Mouse (Mus musculus) hindbrain, embryonic 10.5 days (tissue): ENCODE measurements at regions not wholly inside any gene's neighbourhood (a gene's known extent, or its start where the extent isn't known, plus 50 kb on each side); places are given as distances from the start of the nearest gene placed in this dataset.

Experiments used
- DNase-seq: peaks from one replicate; pipeline ENCODE4 v3.0.0-alpha.2; 2017; ENCODE audit warnings: low spot score
- H3K27ac ChIP-seq: fragments of 300-500 bp; sonication (generic); 2 replicates; pipeline ENCODE4 v1.5.1; 2016; ENCODE audit warnings: mild to moderate bottlenecking, moderate library complexity
- H3K27me3 ChIP-seq: fragments of 300-500 bp; sonication (generic); 2 replicates; pipeline ENCODE4 v1.6.1; 2016; ENCODE audit warnings: mild to moderate bottlenecking; ENCODE audit not compliant: poor library complexity, insufficient read depth, severe bottlenecking
- H3K36me3 ChIP-seq: fragments of 300-500 bp; sonication (generic); 2 replicates; pipeline ENCODE4 v1.6.1; 2016; ENCODE audit warnings: mild to moderate bottlenecking, moderate library complexity
- H3K4me1 ChIP-seq: fragments of 300-500 bp; sonication (generic); replicated peaks from 2 replicates; pipeline ENCODE4 v1.6.1; 2016; ENCODE audit warnings: mild to moderate bottlenecking
- H3K4me3 ChIP-seq: fragments of 300-500 bp; sonication (generic); 2 replicates; pipeline ENCODE4 v1.5.1; 2016; ENCODE audit warnings: mild to moderate bottlenecking, moderate library complexity
- H3K9me3 ChIP-seq: fragments of 300-500 bp; sonication (generic); 2 replicates; pipeline ENCODE4 v1.6.1; 2016; ENCODE audit warnings: mild to moderate bottlenecking, moderate library complexity
- WGBS: fragments of 180-500 bp; shearing (Covaris S2); methylation state at CpG from one replicate; pipeline ENCODE4 v1.1.7; 2016; 5-methylcytosine and 5-hydroxymethylcytosine counted together

GRCm38 (mm10) chr8:56682564-56682963 lies 131.7 kb downstream of the Fbxo8 start:
- Histone ChIP-seq H3K4me3 (no peak overlapping the region), H3K27me3 (no peaks in the 10 kb centered on the region), H3K9me3 (no peaks in the 10 kb centered on the region), H3K4me1 (no peaks in the 10 kb centered on the region), H3K36me3 (no peaks in the 10 kb centered on the region), H3K27ac (no peak overlapping the region)
- DNase-seq = no peak
- 29% methylated on average over 3 of the region's 3 CpGs for WGBS

GRCm38 (mm10) chr8:56684352-56684751 lies 133.5 kb downstream of the Fbxo8 start:
- Histone ChIP-seq H3K36me3 (no peaks in the 10 kb centered on the region), H3K4me1 (no peaks in the 10 kb centered on the region), H3K27me3 (no peaks in the 10 kb centered on the region), H3K4me3 (no peak overlapping the region), H3K9me3 (no peaks in the 10 kb centered on the region), H3K27ac (no peak overlapping the region)
- DNase-seq = no peak
- 88% methylated on average over 7 of the region's 7 CpGs for WGBS

DNA sequence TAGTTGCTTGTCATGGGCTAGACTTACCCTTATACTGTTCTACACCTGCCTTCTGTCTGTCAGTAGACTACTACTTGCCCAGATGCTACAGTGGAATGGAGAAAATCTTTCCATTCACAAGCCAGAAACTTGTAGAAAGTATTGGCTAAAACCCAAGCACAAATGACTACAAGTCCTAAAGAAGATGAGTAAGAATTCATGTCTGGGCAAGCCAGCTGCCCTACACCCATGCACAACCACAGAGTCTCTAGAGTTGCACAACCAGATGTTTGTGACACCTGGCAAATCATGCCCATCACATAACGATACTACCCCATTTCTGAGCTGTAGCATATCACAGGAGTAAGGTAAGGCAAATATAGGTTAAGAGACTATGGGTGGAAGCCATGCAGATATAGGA lies 144.5 kb downstream of the Fbxo8 start:
- DNase-seq = no peak
- Histone ChIP-seq H3K36me3 (no peaks in the 10 kb centered on the region), H3K27ac (no peak overlapping the region), H3K9me3 (no peaks in the 10 kb centered on the region), H3K27me3 (no peaks in the 10 kb centered on the region), H3K4me3 (no peak overlapping the region), H3K4me1 (no peaks in the 10 kb centered on the region)
- 80% methylated on average over 1 of the region's 1 CpGs for WGBS

DNA sequence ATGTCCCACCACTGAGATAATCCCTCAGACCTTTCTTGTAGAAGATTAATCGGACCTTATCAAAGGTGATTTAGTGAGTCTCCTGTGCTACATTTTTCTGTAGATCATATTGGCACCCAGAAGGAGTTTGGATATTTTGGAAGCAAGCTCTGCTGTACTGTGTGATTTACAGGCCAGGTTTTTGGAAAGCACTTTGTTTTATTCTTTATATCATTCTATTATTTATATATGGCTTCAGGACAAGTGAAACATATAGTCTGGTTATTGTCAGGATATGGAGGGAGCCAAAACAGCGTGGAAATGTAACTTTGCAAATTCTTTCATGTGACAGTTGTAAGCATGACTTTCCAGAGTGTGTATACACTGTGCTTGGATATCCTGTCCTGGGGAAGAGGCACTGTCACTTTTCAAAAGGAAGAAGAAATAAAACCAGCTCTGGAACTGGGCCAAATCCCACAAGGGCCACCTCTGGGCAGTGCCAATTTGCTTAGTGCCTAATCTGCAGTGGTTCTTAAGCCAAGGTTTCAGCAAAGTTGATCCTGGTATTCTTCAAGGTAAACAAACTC lies 149.8 kb downstream of the Fbxo8 start:
- H3K4me1 ChIP-seq = no peaks in the 10 kb centered on the region

DNA sequence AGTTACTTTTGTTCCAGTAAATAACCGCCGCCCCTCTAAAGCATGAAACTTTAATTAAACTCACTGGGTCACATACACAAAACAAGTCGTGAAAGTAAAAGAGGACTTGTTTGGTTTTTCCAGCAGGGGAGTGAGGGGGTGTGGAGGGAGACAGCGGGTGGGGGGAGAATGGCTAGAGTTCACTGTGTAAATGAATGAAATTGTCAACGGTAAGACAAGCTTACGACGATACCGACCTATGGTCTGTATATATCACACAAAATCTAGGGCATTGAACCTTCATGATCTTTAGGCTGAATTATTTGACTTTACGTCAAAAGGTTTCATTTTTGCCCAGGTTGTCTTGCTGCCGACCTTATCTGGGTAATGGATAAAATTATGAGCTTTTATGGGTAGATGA lies 155.5 kb downstream of the Fbxo8 start:
- no peak for DNase-seq
- H3K4me3 ChIP-seq = no peak overlapping the region

More for the DNA sequence above, 149.8 kb downstream of the Fbxo8 start:
- H3K9me3 ChIP-seq = no peaks in the 10 kb centered on the region
- DNase-seq = no peak
- H3K4me3 ChIP-seq = no peak overlapping the region
- no peaks in the 10 kb centered on the region for H3K36me3 ChIP-seq
- H3K27ac ChIP-seq = no peak overlapping the region
- 91% methylated on average over 2 of the region's 2 CpGs for WGBS
- no peaks in the 10 kb centered on the region for H3K27me3 ChIP-seq

GRCm38 (mm10) chr8:56706941-56707706 lies 156.2 kb downstream of the Fbxo8 start:
- peak; percentile 25 for DNase-seq
- H3K27me3 ChIP-seq = no peaks in the 10 kb centered on the region
- H3K36me3 ChIP-seq = no peaks in the 10 kb centered on the region
- H3K4me1 ChIP-seq = peaks cover 15% of the 10 kb centered on the region
- H3K9me3 ChIP-seq = no peaks in the 10 kb centered on the region
- 0 out of 2 replicates have a peak overlapping the region, but pooled peaks have one; percentile 7 for H3K4me3 ChIP-seq
- H3K27ac ChIP-seq = peak overlapping the region; percentile 36; the same call in 1 of the 2 replicates
- 34% methylated on average over 14 of the region's 14 CpGs for WGBS

More for the DNA sequence above, 155.5 kb downstream of the Fbxo8 start:
- peaks cover 15% of the 10 kb centered on the region for H3K4me1 ChIP-seq
- H3K9me3 ChIP-seq = no peaks in the 10 kb centered on the region
- no peaks in the 10 kb centered on the region for H3K27me3 ChIP-seq
- H3K36me3 ChIP-seq = no peaks in the 10 kb centered on the region
- WGBS = 42% methylated on average over 10 of the region's 10 CpGs
- H3K27ac ChIP-seq = no peak overlapping the region

DNA sequence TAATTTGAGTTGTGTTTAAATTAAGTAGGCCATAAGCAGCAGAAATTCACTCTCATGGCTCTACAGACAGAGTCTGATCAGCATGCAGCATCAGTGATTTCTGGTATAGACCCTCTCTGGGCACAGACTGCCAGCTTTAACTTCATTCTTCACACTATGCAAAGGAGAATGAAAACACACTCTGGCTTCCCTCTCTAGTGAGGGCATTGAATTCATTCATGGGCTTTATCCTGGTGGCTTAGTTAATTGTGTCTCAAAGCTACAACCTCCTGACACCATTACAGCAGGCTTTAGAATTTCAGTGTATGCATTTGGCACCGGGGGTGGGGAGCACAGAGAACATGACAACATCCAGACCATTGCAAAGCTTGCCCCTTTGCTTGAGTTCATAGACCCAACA lies 169.1 kb downstream of the Fbxo8 start:
- no peaks in the 10 kb centered on the region for H3K4me1 ChIP-seq
- H3K4me3 ChIP-seq = no peak overlapping the region
- WGBS = 64% methylated on average over 1 of the region's 1 CpGs
- H3K27me3 ChIP-seq = no peaks in the 10 kb centered on the region
- no peaks in the 10 kb centered on the region for H3K9me3 ChIP-seq
- no peaks in the 10 kb centered on the region for H3K36me3 ChIP-seq
- H3K27ac ChIP-seq = no peak overlapping the region
- no peak for DNase-seq

DNA sequence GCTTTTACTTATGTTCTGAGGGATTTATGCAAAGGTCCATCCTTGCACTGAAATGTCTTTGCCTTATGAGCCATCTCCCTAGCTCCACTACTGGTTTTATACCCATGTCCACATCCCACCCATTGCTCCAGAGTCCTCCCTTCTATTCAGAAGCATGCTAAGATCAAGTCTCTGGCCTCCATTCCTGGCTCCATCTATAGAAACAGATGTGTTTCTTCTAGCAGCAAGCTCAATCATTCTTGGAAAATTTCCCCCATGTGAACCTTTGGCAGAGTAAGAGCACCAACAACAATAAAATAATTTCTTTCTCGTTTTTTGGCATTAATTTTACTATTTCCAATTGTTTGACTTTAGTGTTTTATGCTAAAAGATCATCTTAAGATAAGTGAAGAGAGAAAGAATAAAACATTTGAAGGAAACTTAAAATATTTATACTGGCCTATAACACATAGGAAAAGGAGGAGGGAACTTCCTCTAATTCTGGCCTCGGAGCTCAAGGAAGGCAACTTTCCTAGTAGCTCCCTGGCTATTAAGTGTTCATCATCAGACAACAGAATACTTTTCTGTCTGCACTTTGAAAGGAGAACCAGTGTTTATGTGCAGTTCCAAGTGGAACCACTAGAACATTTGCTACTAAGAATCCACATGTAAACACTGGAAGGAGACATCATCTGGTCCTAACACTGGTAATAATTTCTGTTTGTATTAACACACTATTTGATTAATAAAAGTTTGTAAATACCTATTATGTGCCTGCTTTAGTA lies 171.8 kb downstream of the Fbxo8 start:
- no peak for DNase-seq
- WGBS = 70% methylated on average over 2 of the region's 2 CpGs
- no peak overlapping the region for H3K4me3 ChIP-seq
- no peaks in the 10 kb centered on the region for H3K9me3 ChIP-seq
- H3K4me1 ChIP-seq = no peaks in the 10 kb centered on the region
- H3K36me3 ChIP-seq = no peaks in the 10 kb centered on the region
- H3K27me3 ChIP-seq = no peaks in the 10 kb centered on the region
- H3K27ac ChIP-seq = no peak overlapping the region

GRCm38 (mm10) chr8:56724607-56725006 lies 173.7 kb downstream of the Fbxo8 start:
- Histone ChIP-seq H3K9me3 (no peaks in the 10 kb centered on the region), H3K27ac (no peak overlapping the region), H3K36me3 (no peaks in the 10 kb centered on the region), H3K4me3 (no peak overlapping the region), H3K27me3 (no peaks in the 10 kb centered on the region), H3K4me1 (no peaks in the 10 kb centered on the region)
- no peak for DNase-seq
- WGBS = 82% methylated on average over 2 of the region's 2 CpGs

DNA sequence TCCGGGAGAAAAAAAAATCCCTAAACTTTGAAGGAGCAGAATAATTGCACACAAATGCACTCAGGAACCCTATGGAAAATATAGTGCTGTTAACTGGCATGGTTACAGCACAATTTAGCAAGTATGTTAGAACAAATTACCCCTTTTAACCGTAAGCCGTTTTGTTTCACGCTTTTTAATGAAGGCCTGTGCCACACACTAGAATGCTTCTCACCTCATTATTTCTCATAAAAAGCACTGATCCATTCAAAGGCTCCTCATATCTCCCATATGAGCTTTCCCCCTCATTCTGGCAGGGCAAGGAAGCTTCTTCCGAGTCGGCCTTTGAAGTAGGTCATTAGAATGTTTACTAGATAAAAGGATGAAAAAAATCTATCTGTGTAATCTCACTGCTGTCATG lies 182.4 kb downstream of the Fbxo8 start:
- no peak for DNase-seq
- H3K36me3 ChIP-seq = no peaks in the 10 kb centered on the region
- H3K27ac ChIP-seq = no peak overlapping the region
- H3K4me3 ChIP-seq = no peak overlapping the region
- WGBS = 85% methylated on average over 6 of the region's 6 CpGs
- H3K27me3 ChIP-seq = no peaks in the 10 kb centered on the region
- no peaks in the 10 kb centered on the region for H3K4me1 ChIP-seq
- H3K9me3 ChIP-seq = no peaks in the 10 kb centered on the region

DNA sequence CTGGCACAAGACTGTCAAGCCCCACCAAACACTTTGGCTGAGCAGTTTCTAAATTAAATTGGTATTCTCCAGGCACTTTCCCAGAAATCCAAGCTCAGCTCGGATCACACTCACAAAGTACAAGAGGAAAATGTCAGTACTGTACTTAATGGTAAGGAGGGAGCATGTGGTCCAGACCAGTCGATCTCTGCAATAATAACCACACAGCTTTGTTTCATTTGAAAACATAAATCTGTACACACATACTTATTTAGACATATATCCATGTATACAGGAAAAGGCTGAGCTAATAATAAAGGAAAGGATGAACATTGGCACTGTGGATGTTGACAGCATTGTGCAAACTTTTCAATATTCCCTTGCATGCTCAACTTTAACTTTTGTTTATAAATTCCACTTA lies 184.1 kb downstream of the Fbxo8 start:
- Histone ChIP-seq H3K36me3 (no peaks in the 10 kb centered on the region), H3K4me3 (no peak overlapping the region), H3K4me1 (no peaks in the 10 kb centered on the region), H3K9me3 (no peaks in the 10 kb centered on the region), H3K27ac (no peak overlapping the region), H3K27me3 (no peaks in the 10 kb centered on the region)
- no peak for DNase-seq
- 86% methylated on average over 2 of the region's 2 CpGs for WGBS

GRCm38 (mm10) chr8:56767034-56767433 lies 216.1 kb downstream of the Fbxo8 start:
- Histone ChIP-seq H3K36me3 (no peaks in the 10 kb centered on the region), H3K27ac (no peak overlapping the region), H3K4me3 (no peak overlapping the region), H3K4me1 (no peaks in the 10 kb centered on the region), H3K9me3 (no peaks in the 10 kb centered on the region), H3K27me3 (no peaks in the 10 kb centered on the region)
- 77% methylated on average over 5 of the region's 5 CpGs for WGBS
- no peak for DNase-seq

GRCm38 (mm10) chr8:56784441-56784840 lies 233.6 kb downstream of the Fbxo8 start:
- Histone ChIP-seq H3K27ac (no peak overlapping the region), H3K9me3 (no peaks in the 10 kb centered on the region), H3K36me3 (no peaks in the 10 kb centered on the region), H3K4me3 (no peak overlapping the region), H3K27me3 (no peaks in the 10 kb centered on the region), H3K4me1 (no peaks in the 10 kb centered on the region)
- no peak for DNase-seq
- WGBS = 78% methylated on average over 2 of the region's 2 CpGs
